Mouse (Mus musculus): Measurements from ENCODE around the gene Ctu1. TPM values are rescaled to one million over a fixed set of nuclear protein-coding genes. Genes with fewer than 3 reads are reported as not detected.
"Not testable (repeated sequence)": the region's sequence is repeated elsewhere in the genome, so short reads cannot be mapped to it uniquely, and the experiment has no call there.

The Ctu1 gene
- total RNA-seq, 2 experiments from 2014 or later: 8.5 to 8.9 TPM

GRCm38 (mm10) chr7:43682511-43682910 is 10.7 kb downstream of the Ctu1 start:
- intact Hi-C loops (cut with DNase I): loop anchor here (5.0 kb wide), 2 partner anchors 85 to 100 kb away; partner anchors contain the start of genes Klk10 and Klk12
- not testable (repeated sequence) for H3K27ac ChIP-seq; DNase-seq (ENCODE audit: extremely low spot score in 1 of 2, low spot score in 2 of 2); H3K4me3 ChIP-seq
- peak; percentile 14 for TF ChIP-seq CTCF (IDR thresholded peaks at IDR 0.05)

GRCm38 (mm10) chr7:43685088-43685487 is 13.3 kb downstream of the Ctu1 start:
- intact Hi-C loops (cut with DNase I): no loop called here
- Histone ChIP-seq H3K4me3 (no peak overlapping the region), H3K27ac (no peak overlapping the region)
- TF ChIP-seq CTCF (IDR thresholded peaks at IDR 0.05): no peak
- no peak for DNase-seq (ENCODE audit: extremely low spot score in 1 of 2, low spot score in 2 of 2)

DNA sequence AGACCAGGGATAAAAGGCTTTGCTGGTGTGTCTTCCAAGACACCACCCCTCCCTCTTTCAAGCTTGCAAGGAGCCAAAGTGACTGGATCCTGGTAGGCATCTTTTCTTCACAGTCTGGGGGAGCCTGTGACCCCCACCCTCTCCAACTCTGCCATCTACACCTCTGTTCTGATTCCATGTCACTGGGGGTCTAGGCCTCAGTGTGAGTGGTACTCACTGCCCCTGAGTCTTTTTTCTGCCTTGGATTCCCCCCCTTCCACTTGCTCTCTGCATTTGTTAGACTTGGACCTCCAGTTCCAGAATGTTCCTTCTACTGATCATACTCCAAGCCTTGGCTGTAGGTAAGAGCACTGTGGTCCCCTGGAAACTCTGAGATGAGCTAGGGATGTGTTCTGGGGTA is 18.3 kb downstream of the Ctu1 start, which contains the start of gene Klk14:
Gene Klk14 (plus strand): TSS at position 301 of the 400 bp plus-strand sequence.
- TF ChIP-seq CTCF (IDR thresholded peaks at IDR 0.05): no peak
- Histone ChIP-seq H3K4me3 (no peak within 1 kb of the TSS), H3K27ac (no peak within 1 kb of the TSS)
- intact Hi-C loops (cut with DNase I): no loop called here
- DNase-seq (ENCODE audit: extremely low spot score in 1 of 2, low spot score in 2 of 2): no peak

DNA sequence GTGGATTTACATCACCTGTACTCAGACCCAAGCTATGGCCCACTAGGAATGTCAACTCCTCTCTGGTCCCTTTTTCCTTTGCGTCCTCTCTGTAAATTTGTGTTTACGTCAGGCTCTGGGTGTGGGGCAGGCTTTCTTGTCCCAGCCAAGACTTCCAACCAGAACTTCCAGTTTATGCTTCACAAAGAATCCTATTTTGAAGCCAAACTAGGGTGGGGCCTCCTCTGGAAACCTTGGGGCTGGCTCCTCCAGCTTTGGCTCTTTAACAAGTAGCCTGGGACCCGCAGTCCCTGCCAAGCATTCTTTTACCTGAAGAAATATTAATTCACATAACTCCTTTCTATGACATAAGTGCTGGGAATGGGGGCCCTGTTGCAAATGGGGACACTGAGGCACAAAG is 38.2 kb downstream of the Ctu1 start:
- TF ChIP-seq CTCF (IDR thresholded peaks at IDR 0.05): no peak
- intact Hi-C loops (cut with DNase I): no loop called here
- DNase-seq (ENCODE audit: extremely low spot score in 1 of 2, low spot score in 2 of 2): no peak
- Histone ChIP-seq H3K4me3 (no peak overlapping the region), H3K27ac (no peak overlapping the region)

DNA sequence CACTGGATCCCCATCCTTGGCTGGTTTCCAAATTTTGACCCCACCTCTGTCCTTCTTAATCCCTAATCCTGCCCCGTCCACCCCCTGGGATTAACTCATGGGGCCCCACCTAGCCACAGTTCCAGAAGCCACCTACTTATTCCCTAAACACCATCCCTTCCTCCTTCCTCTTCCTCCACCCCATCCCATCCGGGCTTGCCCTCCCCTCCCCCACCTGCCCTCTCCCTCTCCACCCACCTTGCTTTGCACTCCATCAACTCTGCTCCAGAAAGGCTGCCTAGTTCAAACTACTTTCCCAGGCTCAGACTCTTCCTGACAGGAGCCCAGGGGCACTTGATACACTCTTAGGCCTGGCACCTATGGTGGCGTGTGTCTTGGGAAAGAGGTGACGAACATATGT is 40.5 kb downstream of the Ctu1 start, which contains the start of gene Klk13:
Gene Klk13 (plus strand): TSS at position 301 of the 400 bp plus-strand sequence.
- intact Hi-C loops (cut with DNase I): no loop called here
- no peak for DNase-seq (ENCODE audit: extremely low spot score in 1 of 2, low spot score in 2 of 2)
- TF ChIP-seq CTCF (IDR thresholded peaks at IDR 0.05): no peak

DNA sequence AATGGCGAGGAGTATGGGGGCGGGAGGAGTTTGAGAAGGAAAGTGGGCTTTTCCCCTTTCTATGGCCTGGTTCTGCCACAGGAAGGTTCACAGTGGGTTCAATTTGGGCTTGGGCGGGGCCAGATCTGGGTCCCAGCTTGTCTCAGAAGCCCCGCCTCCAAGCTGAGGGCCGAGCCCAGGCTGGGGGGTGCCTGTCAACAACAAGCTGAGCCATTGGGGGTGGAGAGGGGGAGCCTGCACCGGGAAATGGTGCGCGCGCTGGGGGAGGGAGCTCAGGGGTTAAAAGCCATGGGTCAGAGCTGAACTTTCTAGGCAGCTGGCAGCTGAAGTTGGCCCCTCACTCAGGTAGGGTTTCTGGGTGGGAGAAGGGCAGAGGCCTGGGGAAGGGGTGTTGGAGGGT is 41.1 kb downstream of the Ctu1 start:
- no peak for TF ChIP-seq CTCF (IDR thresholded peaks at IDR 0.05)
- Histone ChIP-seq H3K4me3 (no peak overlapping the region), H3K27ac (no peak overlapping the region)
- no peak for DNase-seq (ENCODE audit: extremely low spot score in 1 of 2, low spot score in 2 of 2)
- intact Hi-C loops (cut with DNase I): no loop called here

More for the DNA sequence above, 40.5 kb downstream of the Ctu1 start, which contains the start of gene Klk13:
- H3K27ac ChIP-seq: no peak within 1 kb of the TSS
- H3K4me3 ChIP-seq: no peak within 1 kb of the TSS

- no peak for DNase-seq (ENCODE audit: extremely low spot score in 1 of 2, low spot score in 2 of 2)
- Histone ChIP-seq H3K4me3 (no peak overlapping the region), H3K27ac (no peak overlapping the region)
- intact Hi-C loops (cut with DNase I): no loop called here
- no peak for TF ChIP-seq CTCF (IDR thresholded peaks at IDR 0.05)
These were observed 42.0 kb downstream of the Ctu1 start for GRCm38 (mm10) chr7:43713741-43714351.

Other genes starting within 250 kb of the Ctu1 start
- gene Lim2, start 244.3 kb upstream of the Ctu1 start, total RNA-seq (2021): not detected
- gene Nkg7, start 234.9 kb upstream of the Ctu1 start, total RNA-seq (2021): not detected
- not detected for gene Cldnd2, start 231.2 kb upstream of the Ctu1 start, total RNA-seq (2021)
- 10 to 100 TPM; 58.2 TPM for gene Etfb, start 227.9 kb upstream of the Ctu1 start, total RNA-seq (2021)
- gene Gm45233, start 227.9 kb upstream of the Ctu1 start, total RNA-seq (2021): under 1 TPM in 1 of 2 experiments, not detected in 1; 0.89 TPM
- gene Vsig10l, start 208.9 kb upstream of the Ctu1 start, total RNA-seq (2021): 1 to 10 TPM in 1 of 2 experiments, under 1 TPM in 1; 0.89 to 1.2 TPM
- 10 to 100 TPM; 24.4 to 27.3 TPM for gene Iglon5, start 181.9 kb upstream of the Ctu1 start, total RNA-seq (2021)
- gene 4931406B18Rik, start 166.1 kb upstream of the Ctu1 start, total RNA-seq (2021): not detected
- 1 to 10 TPM; 3.7 to 4.7 TPM for gene Cd33, start 127.6 kb upstream of the Ctu1 start, total RNA-seq (2021)
- 1 to 10 TPM; 5.2 to 5.5 TPM for gene Zfp658, start 109.8 kb upstream of the Ctu1 start, total RNA-seq (2021)
- gene Zfp719, start 92.4 kb upstream of the Ctu1 start, total RNA-seq (2021): 10 to 100 TPM; 14.5 to 16.2 TPM
- gene Zfp819, start 64.8 kb upstream of the Ctu1 start, total RNA-seq (2021): under 1 TPM; 0.16 to 0.25 TPM
- gene Ceacam18, start 37.3 kb upstream of the Ctu1 start, total RNA-seq (2021): not detected
- 1 to 10 TPM; 1.3 to 1.5 TPM for gene Siglece, start 11.9 kb upstream of the Ctu1 start, total RNA-seq (2021)
- gene Klk14, start 18.4 kb downstream of the Ctu1 start, total RNA-seq (2021): not detected
- gene Klk13, start 40.6 kb downstream of the Ctu1 start, total RNA-seq (2021): not detected
- not detected for gene Klk12, start 96.9 kb downstream of the Ctu1 start, total RNA-seq (2021)
- gene Klk11, start 102.6 kb downstream of the Ctu1 start, total RNA-seq (2021): not detected
- gene Klk10, start 109.0 kb downstream of the Ctu1 start, total RNA-seq (2021): not detected
- gene Klk9, start 119.9 kb downstream of the Ctu1 start, total RNA-seq (2021): not detected
- 1 to 10 TPM; 2.3 to 3.7 TPM for gene Klk8, start 125.6 kb downstream of the Ctu1 start, total RNA-seq (2021)
- not detected for gene Klk7, start 139.3 kb downstream of the Ctu1 start, total RNA-seq (2021)
- gene Klk6, start 152.5 kb downstream of the Ctu1 start, total RNA-seq (2021): 1 to 10 TPM in 1 of 2 experiments, not detected in 1; 2.0 TPM
- gene Klk5, start 170.0 kb downstream of the Ctu1 start, total RNA-seq (2021): not detected
- not detected for gene Klk4, start 209.1 kb downstream of the Ctu1 start, total RNA-seq (2021)

All from left cerebral cortex, adult 2 months (tissue).